Mouse (Mus musculus) lung, postnatal 0 days (tissue): Measurements from ENCODE around the gene Zfp27. TPM values are rescaled to one million over a fixed set of nuclear protein-coding genes. Genes with fewer than 3 reads are reported as not detected.

Experiments
- ATAC-seq: fragments of 200-750 bp; cut with Nextera tagmentation; 2 replicates; pipeline ENCODE4 v1.8.0; 2017; ENCODE audit warnings: moderate library complexity
- DNase-seq: peaks from one replicate; pipeline ENCODE4 v3.0.0-alpha.2; 2016; ENCODE audit warnings: low spot score
- H3K27ac ChIP-seq: fragments of 300-500 bp; sonication (generic); 2 replicates; pipeline ENCODE4 v1.5.1; 2014; ENCODE audit warnings: antibody characterized with exemption, mild to moderate bottlenecking, low read length, mixed read lengths
- H3K27me3 ChIP-seq: fragments of 300-500 bp; sonication (generic); replicated peaks from 2 replicates; pipeline ENCODE4 v1.6.1; 2014; ENCODE audit warnings: low read length, mixed read lengths; ENCODE audit not compliant: insufficient read depth
- H3K36me3 ChIP-seq: fragments of 300-500 bp; sonication (generic); 2 replicates; pipeline ENCODE4 v1.6.1; 2014; ENCODE audit warnings: low read length, mixed read lengths; ENCODE audit not compliant: insufficient read depth
- H3K4me1 ChIP-seq: fragments of 300-500 bp; sonication (generic); 2 replicates; pipeline ENCODE4 v1.6.1; 2014; ENCODE audit warnings: antibody characterized with exemption, low read depth, low read length, mixed read lengths; ENCODE audit not compliant: insufficient read depth
- H3K4me2 ChIP-seq: fragments of 300-500 bp; sonication (generic); replicated peaks from 2 replicates; pipeline ENCODE4 v1.6.1; 2014; ENCODE audit warnings: low read depth, mild to moderate bottlenecking, low read length, moderate library complexity, mixed read lengths
- H3K4me3 ChIP-seq: fragments of 300-500 bp; sonication (generic); 2 replicates; pipeline ENCODE4 v1.5.1; 2014; ENCODE audit warnings: low read depth, low read length
- H3K9ac ChIP-seq: fragments of 300-500 bp; sonication (generic); replicated peaks from 2 replicates; pipeline ENCODE4 v1.6.1; 2014; ENCODE audit warnings: low read depth, mild to moderate bottlenecking
- H3K9me3 ChIP-seq: fragments of 300-500 bp; sonication (generic); 2 replicates; pipeline ENCODE4 v1.6.1; 2016; ENCODE audit warnings: low read length, mixed read lengths
- CTCF ChIP-seq: IDR thresholded peaks from 2 replicates; pipeline ENCODE4 v1.5.1; 2016; ENCODE audit warnings: antibody characterized with exemption, mild to moderate bottlenecking
- EP300 ChIP-seq: IDR thresholded peaks from 2 replicates; pipeline ENCODE4 v1.6.1; 2016; ENCODE audit warnings: antibody characterized with exemption, mild to moderate bottlenecking, control low read depth
- WGBS: fragments of 180-500 bp; shearing (Covaris S2); extraction: QIAGEN DNeasy Blood & Tissue Kit; methylation state at CpG from one replicate; pipeline ENCODE4 v1.1.7; 2014; 5-methylcytosine and 5-hydroxymethylcytosine counted together
- polyA plus RNA-seq: library from polyadenylated mRNA; unstranded; fragments of >200 nt; fragmentation: Nextera tagmentation; extraction: Ambion mirVana; gene quantifications from 2 replicates; pipeline ENCODE4 v1.2.1, GENCODE M21; 2015

Zfp27 gene
- 4.2 and 5.0 TPM in 2 replicates for polyA plus RNA-seq

DNA sequence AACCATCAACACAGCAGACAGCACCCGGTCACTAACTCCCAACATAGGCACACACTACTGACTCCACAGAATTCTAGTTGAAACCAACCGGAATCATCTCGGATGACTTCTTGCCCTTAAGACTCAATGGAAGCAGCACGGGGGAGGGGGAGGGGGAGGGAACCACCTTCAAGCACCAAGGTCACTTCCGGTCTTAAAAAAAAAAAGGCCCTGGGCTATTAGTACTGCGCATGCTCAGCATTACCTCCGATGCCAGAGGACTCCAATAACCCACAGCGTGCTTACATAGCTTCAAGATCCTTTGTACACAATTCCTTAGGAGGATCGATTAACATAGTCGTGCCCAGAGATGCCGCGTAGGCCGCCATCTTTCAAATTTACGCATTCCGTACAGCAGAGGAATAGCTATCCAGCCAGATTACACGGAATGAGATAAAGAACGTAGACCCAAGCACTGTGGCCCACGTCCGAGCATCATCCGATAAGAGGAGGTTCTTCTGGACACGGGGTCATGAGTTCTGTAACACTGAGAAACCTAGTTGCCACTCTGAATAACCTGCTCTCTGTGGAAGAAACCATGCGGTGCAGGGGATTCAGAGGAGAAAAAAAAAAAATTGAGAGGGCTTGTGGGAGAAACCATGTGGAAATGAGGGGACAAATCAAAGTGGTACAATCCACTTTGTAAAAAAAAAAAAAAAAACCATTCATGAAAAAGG lies at the start of gene Zfp27:
Zfp27 (minus strand) TSS at position 607 of the 716 bp plus-strand sequence.
- H3K36me3 ChIP-seq = no peaks in the 10 kb centered on the region
- H3K4me1 ChIP-seq = no peaks in the 10 kb centered on the region
- TF ChIP-seq EP300 (peak; percentile 49; the same call in 1 of the 2 replicates), CTCF (no peak)
- no peaks in the 10 kb centered on the region for H3K9me3 ChIP-seq
- H3K4me2 ChIP-seq = peak within 1 kb of the TSS; percentile 67
- DNase-seq (peak; percentile 95), ATAC-seq (peak; percentile 69)
- peak within 1 kb of the TSS; percentile 63 for H3K4me3 ChIP-seq
- WGBS = under 1% methylated on average over 22 of the region's 22 CpGs
- H3K9ac ChIP-seq = peak within 1 kb of the TSS; percentile 56
- H3K27me3 ChIP-seq = no peaks in the 10 kb centered on the region
- peak within 1 kb of the TSS; percentile 93 for H3K27ac ChIP-seq

- H3K4me2 ChIP-seq = peak overlapping the region; percentile 71
- DNase-seq (peak; percentile 77), ATAC-seq (0 out of 2 replicates have a peak, but pooled peaks have one; percentile 25)
- H3K27me3 ChIP-seq = no peaks in the 10 kb centered on the region
- H3K36me3 ChIP-seq = no peaks in the 10 kb centered on the region
- no peaks in the 10 kb centered on the region for H3K9me3 ChIP-seq
- H3K9ac ChIP-seq = no peak overlapping the region
- peak overlapping the region; percentile 73; the same call in 1 of the 2 replicates for H3K4me3 ChIP-seq
- TF ChIP-seq CTCF (peak; percentile 78), EP300 (peak; percentile 46; the same call in 1 of the 2 replicates)
- H3K4me1 ChIP-seq = no peaks in the 10 kb centered on the region
- 18% methylated on average over 4 of the region's 4 CpGs for WGBS
- no peak overlapping the region; the same call in 1 of the 2 replicates for H3K27ac ChIP-seq
Observed at GRCm38 (mm10) chr7:29954731-29955130, 48.4 kb upstream of the Zfp27 start.

DNA sequence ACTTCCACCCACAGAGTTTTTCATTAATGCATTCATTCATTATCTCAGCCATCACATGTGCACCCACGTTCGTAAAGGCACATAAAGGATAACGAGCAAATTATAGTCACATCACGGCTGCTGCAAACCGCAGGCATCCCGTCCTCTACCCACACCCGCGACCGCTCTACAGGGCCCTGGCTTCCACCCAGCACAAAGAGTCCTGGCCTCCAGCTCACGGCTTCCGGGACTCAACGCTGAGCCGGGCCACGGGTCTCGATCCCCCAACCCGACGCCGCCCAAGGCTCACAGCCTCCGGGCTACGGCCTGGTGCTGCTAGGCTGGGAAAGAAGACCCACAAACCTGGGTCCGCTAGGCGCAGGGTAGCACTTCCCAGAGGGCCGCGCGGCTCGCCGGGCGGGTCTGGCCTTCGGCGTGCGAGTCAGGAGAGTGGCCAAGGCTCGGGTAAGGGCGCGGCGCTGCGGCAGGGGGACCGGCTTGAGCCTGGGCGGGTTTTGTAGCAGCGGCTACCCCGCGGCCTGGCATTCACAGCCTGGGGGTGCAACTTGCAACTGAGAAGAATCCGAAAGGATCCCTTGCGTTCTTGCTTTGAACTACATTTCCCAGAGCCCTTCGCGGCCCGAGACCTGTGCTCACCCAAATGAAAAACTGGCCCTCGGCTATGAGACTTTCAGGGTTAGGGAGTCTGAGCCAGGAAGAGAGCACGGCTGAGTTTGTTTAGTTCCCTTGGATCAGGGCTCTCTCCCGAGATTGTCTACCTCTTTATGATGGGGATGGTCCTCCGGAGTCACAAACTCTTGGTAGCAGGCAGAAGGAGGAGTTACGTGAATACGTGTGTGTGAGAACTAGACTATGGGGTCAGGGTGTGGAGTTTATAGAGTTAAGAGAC lies 47.4 kb upstream of the Zfp27 start, which contains the start of gene Zfp74:
Zfp74 (minus strand) TSS at position 577 of the 889 bp plus-strand sequence.
- H3K4me3 ChIP-seq = peak within 1 kb of the TSS; percentile 73
- peak within 1 kb of the TSS; percentile 90 for H3K9ac ChIP-seq
- ATAC-seq (peak; percentile 86), DNase-seq (peak; percentile 89)
- TF ChIP-seq CTCF (no peak), EP300 (no peak)
- peak within 1 kb of the TSS; percentile 71 for H3K4me2 ChIP-seq
- peak within 1 kb of the TSS; percentile 92 for H3K27ac ChIP-seq
- no peaks in the 10 kb centered on the region for H3K36me3 ChIP-seq
- no peaks in the 10 kb centered on the region for H3K27me3 ChIP-seq
- WGBS = 2% methylated on average over 50 of the region's 52 CpGs
- H3K9me3 ChIP-seq = no peaks in the 10 kb centered on the region
- H3K4me1 ChIP-seq = no peaks in the 10 kb centered on the region

DNA sequence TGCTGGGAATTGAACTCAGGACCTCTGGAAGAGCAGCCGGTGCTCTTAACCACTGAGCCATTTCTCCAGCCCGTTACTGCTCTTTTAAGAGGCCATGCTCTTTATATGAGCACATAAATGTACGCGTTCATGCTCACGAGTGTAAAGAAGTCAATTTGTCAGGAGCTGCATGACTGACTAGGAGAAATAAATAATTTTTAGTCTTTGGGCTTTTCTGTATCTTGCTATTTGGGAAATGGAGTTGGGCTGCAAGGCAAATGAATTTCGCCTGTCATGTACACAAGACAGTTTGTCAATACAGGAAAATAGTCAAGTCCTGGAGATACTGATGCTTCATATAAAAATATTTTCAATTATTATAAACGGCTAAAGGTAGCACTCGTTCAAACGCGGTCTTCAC lies 46.7 kb upstream of the Zfp27 start:
- Histone ChIP-seq H3K4me3 (peak overlapping the region; percentile 73), H3K4me1 (no peaks in the 10 kb centered on the region), H3K4me2 (peak overlapping the region; percentile 71), H3K27ac (peak overlapping the region; percentile 92; the same call in 1 of the 2 replicates), H3K27me3 (no peaks in the 10 kb centered on the region), H3K9me3 (no peaks in the 10 kb centered on the region), H3K36me3 (no peaks in the 10 kb centered on the region), H3K9ac (peak overlapping the region; percentile 90)
- DNase-seq (no peak), ATAC-seq (no peak)
- TF ChIP-seq EP300 = no peak
- no peak for TF ChIP-seq CTCF
- 31% methylated on average over 10 of the region's 10 CpGs for WGBS

- TF ChIP-seq CTCF (no peak), EP300 (no peak)
- Histone ChIP-seq H3K4me2 (no peak overlapping the region), H3K9me3 (no peaks in the 10 kb centered on the region), H3K36me3 (no peaks in the 10 kb centered on the region), H3K4me1 (no peaks in the 10 kb centered on the region), H3K27ac (no peak overlapping the region), H3K27me3 (no peaks in the 10 kb centered on the region), H3K4me3 (no peak overlapping the region), H3K9ac (no peak overlapping the region)
- WGBS = 84% methylated on average over 2 of the region's 2 CpGs
- ATAC-seq (no peak), DNase-seq (no peak)
Observed at GRCm38 (mm10) chr7:29944201-29944600, 37.8 kb upstream of the Zfp27 start.

- H3K27ac ChIP-seq = no peak overlapping the region
- no peak for ATAC-seq
- no peak for TF ChIP-seq CTCF
- no peak for TF ChIP-seq EP300
- H3K9ac ChIP-seq = no peak overlapping the region
- H3K27me3 ChIP-seq = no peaks in the 10 kb centered on the region
- H3K4me3 ChIP-seq = no peak overlapping the region
- no peaks in the 10 kb centered on the region for H3K9me3 ChIP-seq
- WGBS = 74% methylated on average over 2 of the region's 2 CpGs
- no peak overlapping the region for H3K4me2 ChIP-seq
- no peaks in the 10 kb centered on the region for H3K4me1 ChIP-seq
- no peaks in the 10 kb centered on the region for H3K36me3 ChIP-seq
- DNase-seq = no peak
Observed at GRCm38 (mm10) chr7:29943720-29944119, 37.3 kb upstream of the Zfp27 start.
